Mouse (Mus musculus): ENCODE data around the gene Tbc1d10c.

Gene Tbc1d10c

DNA sequence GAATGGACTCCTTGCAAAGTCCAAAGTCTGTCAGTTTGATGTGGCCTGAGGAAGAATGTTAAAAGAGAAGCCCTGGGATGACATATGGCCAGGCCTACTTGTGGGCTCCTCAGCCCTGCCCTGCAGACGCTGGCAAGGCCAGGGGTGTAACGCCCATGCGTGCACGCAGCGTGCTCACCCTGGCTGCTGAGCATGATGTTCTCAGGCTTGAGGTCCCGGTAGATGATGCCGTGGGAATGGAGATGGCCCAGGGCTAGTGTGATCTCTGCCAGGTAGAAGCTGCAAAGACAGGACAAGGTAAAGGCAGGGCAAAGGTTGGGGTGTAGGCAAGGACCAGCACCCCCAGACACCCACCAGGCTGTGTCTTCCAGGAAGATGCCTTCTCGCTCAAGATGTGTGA is 32.0 kb downstream of the Tbc1d10c start:
- no peak for DNase-seq (ENCODE audit: low read depth, low spot score)

DNA sequence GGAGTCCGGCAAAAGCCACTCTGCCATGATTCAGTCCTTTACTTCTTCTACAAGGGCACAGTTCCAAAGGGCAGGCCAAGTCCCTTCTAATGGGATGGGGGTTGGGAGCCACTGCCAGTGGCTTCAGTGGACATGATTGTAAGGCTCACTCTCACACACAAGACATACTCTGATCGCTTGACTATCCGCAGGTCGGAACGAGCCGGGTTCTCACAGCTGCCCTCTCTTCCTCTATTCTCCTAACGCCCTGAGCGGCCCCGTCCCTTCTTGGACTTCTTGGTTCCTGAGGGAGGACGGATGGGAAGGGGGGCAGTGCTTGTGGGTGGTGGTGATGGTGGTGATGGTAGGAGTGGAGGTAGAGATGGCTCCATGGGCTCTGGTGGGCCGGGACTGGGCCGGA is 34.3 kb downstream of the Tbc1d10c start:
- DNase-seq (ENCODE audit: low read depth, low spot score) = no peak

DNA sequence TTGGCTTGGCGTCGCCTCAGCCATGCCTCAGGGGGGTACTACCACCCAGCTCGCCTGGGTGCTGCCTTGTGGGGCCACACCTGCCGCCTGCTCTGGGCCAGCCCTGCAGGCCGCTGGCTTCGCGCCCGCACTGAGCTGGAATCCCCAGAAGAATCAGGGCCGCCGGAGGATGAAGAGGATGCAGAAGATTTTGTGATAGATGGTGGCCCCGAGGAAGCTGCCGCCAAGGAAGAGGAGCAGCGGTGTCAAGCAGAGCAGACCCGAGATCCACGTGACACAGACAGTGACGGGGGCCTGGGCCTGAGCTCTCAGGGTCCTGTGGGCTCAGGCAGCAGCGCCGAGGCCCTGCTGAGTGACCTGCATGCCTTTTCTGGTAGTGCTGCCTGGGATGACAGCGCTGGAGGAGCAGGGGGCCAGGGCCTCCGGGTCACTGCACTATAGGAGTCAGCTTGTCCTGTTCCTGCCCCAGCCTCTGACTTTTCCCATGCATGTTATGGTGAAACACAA is 35.0 kb downstream of the Tbc1d10c start:
- DNase-seq (ENCODE audit: low read depth, low spot score) = no peak

GRCm38 (mm10) chr19:4155223-4156072 is 35.6 kb downstream of the Tbc1d10c start:
- no peak for DNase-seq (ENCODE audit: low read depth, low spot score)

GRCm38 (mm10) chr19:4154437-4155222 is 36.5 kb downstream of the Tbc1d10c start:
- DNase-seq (ENCODE audit: low read depth, low spot score) = no peak

GRCm38 (mm10) chr19:4153232-4153654 is 37.8 kb downstream of the Tbc1d10c start, which contains the start of gene Ptprcap:
Gene Ptprcap (plus strand): TSS chr19:4153604.
- DNase-seq (ENCODE audit: low read depth, low spot score) = no peak

- DNase-seq (ENCODE audit: low read depth, low spot score) = no peak
Measured at GRCm38 (mm10) chr19:4152445-4153231, 38.4 kb downstream of the Tbc1d10c start.

DNA sequence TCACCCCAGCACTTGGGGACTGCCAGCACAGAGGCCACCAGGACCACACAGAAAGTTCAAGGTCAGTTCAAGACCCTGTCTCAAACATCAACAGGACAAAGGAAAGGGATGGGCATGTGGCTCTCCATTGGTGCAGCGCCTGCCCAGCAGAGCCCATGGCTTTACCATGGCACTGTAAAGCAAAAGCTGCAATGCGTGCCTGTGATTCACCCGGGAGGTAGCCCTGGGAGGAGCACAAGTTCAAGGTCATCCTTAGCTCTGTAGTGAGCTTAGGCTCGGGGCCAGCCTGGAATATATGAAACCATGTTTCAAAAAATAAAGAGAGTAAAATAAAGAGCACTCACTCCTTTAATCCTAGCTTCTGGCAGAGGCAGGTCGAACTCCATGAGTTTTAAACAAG is 39.2 kb downstream of the Tbc1d10c start:
- DNase-seq (ENCODE audit: low read depth, low spot score) = no peak

GRCm38 (mm10) chr19:4151488-4151860 is 39.6 kb downstream of the Tbc1d10c start:
- no peak for DNase-seq (ENCODE audit: low read depth, low spot score)

DNA sequence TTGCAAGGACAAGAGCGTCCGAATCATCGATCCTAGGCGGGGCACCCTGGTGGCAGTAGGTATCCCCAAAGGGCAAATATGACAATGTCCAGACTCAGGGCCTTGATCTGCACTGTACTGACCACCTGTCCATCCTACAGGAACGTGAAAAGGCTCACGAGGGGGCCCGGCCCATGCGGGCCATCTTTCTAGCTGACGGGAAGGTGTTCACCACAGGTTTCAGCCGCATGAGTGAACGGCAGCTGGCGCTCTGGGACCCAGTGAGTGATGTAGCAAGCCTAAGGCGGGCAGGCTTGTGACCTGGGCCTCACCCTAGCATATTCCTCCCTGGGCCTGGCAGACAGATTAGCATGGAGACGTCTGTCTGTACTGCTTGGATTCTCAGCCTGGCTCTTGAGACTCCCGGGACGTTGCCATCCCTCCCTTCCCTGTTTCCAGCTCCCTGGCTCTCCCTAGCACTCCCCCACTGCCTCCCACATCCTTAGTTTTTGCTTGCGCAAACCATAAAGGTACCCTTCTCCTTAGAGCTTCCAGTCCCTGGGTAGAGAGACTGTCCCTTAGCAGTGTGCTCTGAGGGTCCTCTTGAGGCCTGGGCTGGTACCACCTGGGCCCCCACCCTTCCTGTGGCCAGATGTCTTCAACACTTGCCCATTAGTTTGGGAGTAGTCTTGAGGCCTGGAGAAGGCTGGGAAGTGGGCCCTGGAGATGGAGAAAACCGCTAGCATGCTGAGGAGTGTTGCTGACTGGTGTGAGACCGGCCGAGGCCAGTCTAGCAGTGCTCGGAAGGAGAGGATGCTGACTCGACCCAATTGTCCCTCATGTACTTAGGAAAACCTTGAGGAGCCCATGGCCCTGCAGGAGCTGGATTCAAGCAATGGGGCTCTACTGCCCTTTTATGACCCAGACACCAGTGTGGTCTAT is 40.3 kb downstream of the Tbc1d10c start:
- DNase-seq (ENCODE audit: low read depth, low spot score) = no peak

- DNase-seq (ENCODE audit: low read depth, low spot score) = no peak
Measured at GRCm38 (mm10) chr19:4149764-4150461, 41.2 kb downstream of the Tbc1d10c start.

- DNase-seq (ENCODE audit: low read depth, low spot score) = no peak
Measured at GRCm38 (mm10) chr19:4149283-4149682, 41.8 kb downstream of the Tbc1d10c start.

DNA sequence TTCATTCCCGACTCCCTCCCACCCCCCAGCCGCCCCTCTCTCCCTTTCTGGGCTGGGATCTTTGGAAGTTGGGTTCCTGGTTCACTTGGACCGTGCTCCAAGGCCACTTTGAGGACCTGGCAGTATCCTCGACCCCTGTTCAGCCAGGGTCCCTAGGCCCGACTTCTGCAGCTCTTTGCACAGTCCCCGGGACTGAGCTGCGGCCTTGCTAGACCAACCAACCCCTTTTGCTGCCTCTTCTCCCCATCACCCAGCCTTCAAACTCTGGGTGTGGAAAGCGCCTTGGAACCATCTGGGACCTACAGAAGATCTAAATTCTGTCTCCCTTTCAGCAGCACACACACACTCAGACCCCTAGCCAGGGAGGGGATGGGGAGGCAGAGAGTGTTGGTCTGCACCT is 42.3 kb downstream of the Tbc1d10c start:
- DNase-seq (ENCODE audit: low read depth, low spot score) = no peak

DNA sequence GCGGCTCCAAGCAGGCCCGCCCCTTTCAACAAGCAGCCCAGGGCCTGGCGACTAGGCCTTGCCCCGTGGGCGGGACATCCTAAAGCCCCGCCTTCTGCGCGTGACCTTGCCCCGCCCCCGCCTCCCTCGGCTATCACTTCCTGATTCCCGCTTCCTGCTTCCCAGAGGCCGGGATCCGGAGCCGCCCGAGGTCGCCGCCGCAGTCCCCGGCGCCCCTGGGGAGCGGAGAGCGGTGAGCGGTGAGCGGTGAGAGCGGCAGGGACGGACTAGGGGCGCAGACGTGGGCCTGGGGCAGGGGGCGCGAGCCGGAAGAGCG is 42.6 kb downstream of the Tbc1d10c start, which contains the start of gene Coro1b:
Coro1b (plus strand) TSS at position 129 of the 316 bp plus-strand sequence.
- peak; percentile 68 for DNase-seq (ENCODE audit: low read depth, low spot score)

DNA sequence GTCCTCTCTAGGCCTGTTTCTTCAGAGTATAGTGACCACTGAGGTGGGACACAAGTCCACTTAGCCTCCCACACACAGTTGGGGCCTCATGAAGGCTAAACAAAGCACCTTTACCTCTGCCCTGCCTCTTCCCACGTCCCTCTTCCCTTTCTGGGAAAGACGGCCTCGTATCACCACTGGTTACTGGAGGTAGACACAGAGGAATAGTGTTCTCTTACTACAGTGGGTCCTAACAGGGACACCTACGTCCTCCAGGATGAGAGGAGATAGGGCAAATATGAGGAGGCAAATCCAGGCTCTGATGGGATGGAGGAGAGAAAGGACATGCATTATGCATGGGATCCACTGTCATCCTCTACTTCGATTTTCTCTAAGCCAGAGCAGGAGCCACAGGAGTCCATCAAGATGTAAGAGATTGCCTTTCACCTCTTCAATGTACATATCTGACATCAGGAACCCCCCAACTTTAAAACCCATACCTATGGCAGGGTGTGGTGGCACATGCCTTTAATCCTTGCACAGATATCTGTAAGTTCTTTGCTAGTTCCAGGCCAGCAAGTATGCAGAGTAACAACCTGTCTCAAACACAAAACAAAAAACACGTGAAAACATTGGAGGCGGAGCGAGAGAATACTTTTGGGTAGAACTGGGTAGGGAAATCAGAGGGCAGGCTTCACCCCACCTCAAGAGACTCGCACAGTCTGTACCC is 43.1 kb downstream of the Tbc1d10c start:
- no peak for DNase-seq (ENCODE audit: low read depth, low spot score)

DNA sequence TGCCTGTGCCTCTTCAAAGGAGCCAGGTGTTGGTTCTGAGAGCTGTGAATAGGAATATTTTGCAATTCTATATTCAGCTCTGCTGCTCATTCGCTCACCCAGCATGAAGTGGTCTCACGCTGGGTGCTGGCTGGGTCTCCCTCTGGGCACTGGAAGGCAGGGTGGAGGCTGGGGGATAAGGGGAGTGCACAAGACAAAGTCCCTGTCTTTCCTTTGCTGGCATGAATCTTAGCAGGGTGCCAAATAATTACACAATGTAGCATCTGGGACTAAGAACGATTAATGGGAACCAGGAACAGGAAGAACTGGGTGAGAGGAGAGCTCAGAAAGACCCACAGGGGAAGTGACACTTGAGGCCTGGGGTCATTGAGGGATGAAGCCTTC is 44.1 kb downstream of the Tbc1d10c start:
- no peak for DNase-seq (ENCODE audit: low read depth, low spot score)

- DNase-seq (ENCODE audit: low read depth, low spot score) = no peak
Measured at GRCm38 (mm10) chr19:4146366-4147021, 44.6 kb downstream of the Tbc1d10c start.

GRCm38 (mm10) chr19:4145936-4146335 is 45.1 kb downstream of the Tbc1d10c start:
- no peak for DNase-seq (ENCODE audit: low read depth, low spot score)
